Mouse (Mus musculus) erythroblast, embryonic 14.5 days (primary cell): ENCODE results near the gene Klf15. TPM values are rescaled to one million over a fixed set of nuclear protein-coding genes. Genes with fewer than 3 reads are reported as not detected.

Experiments used
- H3K27me3 ChIP-seq: 2 replicates; pipeline ENCODE4 v1.6.1; 2012; ENCODE audit warnings: inconsistent platforms; ENCODE audit not compliant: control insufficient read depth
- H3K36me3 ChIP-seq: 2 replicates; pipeline ENCODE4 v1.6.1; 2012; ENCODE audit warnings: mild to moderate bottlenecking, inconsistent platforms; ENCODE audit not compliant: control insufficient read depth
- H3K4me1 ChIP-seq: 2 replicates; pipeline ENCODE4 v1.6.1; 2012; ENCODE audit warnings: inconsistent platforms; ENCODE audit not compliant: control insufficient read depth
- H3K4me3 ChIP-seq: replicated peaks from 2 replicates; pipeline ENCODE3; 2012; ENCODE audit warnings: moderate library complexity, mild to moderate bottlenecking, inconsistent platforms
- H3K9me3 ChIP-seq: 2 replicates; pipeline ENCODE4 v1.6.1; 2012; ENCODE audit warnings: low read length, inconsistent platforms, mixed read lengths; ENCODE audit not compliant: control insufficient read depth
- GATA1 ChIP-seq: IDR thresholded peaks from 2 replicates; pipeline ENCODE4 v1.6.1; 2012; ENCODE audit warnings: low read length, inconsistent platforms, mixed read lengths
- TAL1 ChIP-seq: IDR thresholded peaks from 3 replicates; pipeline ENCODE4 v1.6.1; 2012; ENCODE audit warnings: low read length, inconsistent platforms, mixed read lengths
- polyA plus RNA-seq: library from polyadenylated mRNA; stranded (reverse); fragments of >175 nt; gene quantifications from 2 replicates; pipeline ENCODE4 v1.2.3, GENCODE M21; 2012

Gene Klf15
- polyA plus RNA-seq, 1 experiment = not detected

GRCm38 (mm10) chr6:90461771-90462170 is 605 bp upstream of the Klf15 start:
- no peak for TF ChIP-seq TAL1
- TF ChIP-seq GATA1 = no peak
- Histone ChIP-seq H3K4me3 (peak overlapping the region; percentile 59), H3K27me3 (peaks cover 38% of the 10 kb centered on the region), H3K36me3 (peaks cover 3% of the 10 kb centered on the region; the same call in 1 of the 2 replicates), H3K4me1 (peaks cover 4% of the 10 kb centered on the region; the same call in 1 of the 2 replicates), H3K9me3 (no peaks in the 10 kb centered on the region)

- Histone ChIP-seq H3K4me1 (peaks cover 4% of the 10 kb centered on the region; the same call in 1 of the 2 replicates), H3K36me3 (peaks cover 8% of the 10 kb centered on the region; the same call in 1 of the 2 replicates), H3K9me3 (no peaks in the 10 kb centered on the region), H3K4me3 (peak overlapping the region; percentile 59), H3K27me3 (peaks cover 38% of the 10 kb centered on the region)
- no peak for TF ChIP-seq TAL1
- no peak for TF ChIP-seq GATA1
Observed at GRCm38 (mm10) chr6:90462841-90463227, 458 bp downstream of the Klf15 start.

GRCm38 (mm10) chr6:90463228-90463862 is 969 bp downstream of the Klf15 start:
- Histone ChIP-seq H3K4me3 (peak overlapping the region; percentile 59), H3K27me3 (peaks cover 38% of the 10 kb centered on the region)

GRCm38 (mm10) chr6:90463890-90464421 is 1.6 kb downstream of the Klf15 start:
- H3K9me3 ChIP-seq = no peaks in the 10 kb centered on the region
- no peak for TF ChIP-seq TAL1
- peaks cover 11% of the 10 kb centered on the region; the same call in 1 of the 2 replicates for H3K36me3 ChIP-seq
- H3K4me3 ChIP-seq = no peak overlapping the region
- H3K27me3 ChIP-seq = peaks cover 38% of the 10 kb centered on the region
- peaks cover 4% of the 10 kb centered on the region; the same call in 1 of the 2 replicates for H3K4me1 ChIP-seq

More at GRCm38 (mm10) chr6:90463228-90463862, 969 bp downstream of the Klf15 start:
- Histone ChIP-seq H3K36me3 (peaks cover 11% of the 10 kb centered on the region; the same call in 1 of the 2 replicates), H3K9me3 (no peaks in the 10 kb centered on the region), H3K4me1 (peaks cover 4% of the 10 kb centered on the region; the same call in 1 of the 2 replicates)
- TF ChIP-seq TAL1 (no peak), GATA1 (no peak)

GRCm38 (mm10) chr6:90465028-90465640 is 2.8 kb downstream of the Klf15 start:
- H3K9me3 ChIP-seq = no peaks in the 10 kb centered on the region
- H3K4me1 ChIP-seq = peaks cover 4% of the 10 kb centered on the region; the same call in 1 of the 2 replicates
- peaks cover 38% of the 10 kb centered on the region for H3K27me3 ChIP-seq
- TF ChIP-seq GATA1 = no peak
- no peak for TF ChIP-seq TAL1
- peak overlapping the region; percentile 21 for H3K4me3 ChIP-seq
- peaks cover 11% of the 10 kb centered on the region; the same call in 1 of the 2 replicates for H3K36me3 ChIP-seq

- TF ChIP-seq GATA1 (no peak), TAL1 (no peak)
- no peaks in the 10 kb centered on the region for H3K9me3 ChIP-seq
- peak overlapping the region; percentile 4 for H3K4me3 ChIP-seq
- peaks cover 35% of the 10 kb centered on the region for H3K27me3 ChIP-seq
- peaks cover 4% of the 10 kb centered on the region; the same call in 1 of the 2 replicates for H3K4me1 ChIP-seq
- peaks cover 11% of the 10 kb centered on the region; the same call in 1 of the 2 replicates for H3K36me3 ChIP-seq
Observed at GRCm38 (mm10) chr6:90466079-90466478, 3.7 kb downstream of the Klf15 start.

GRCm38 (mm10) chr6:90466847-90467410 is 4.6 kb downstream of the Klf15 start:
- peaks cover 4% of the 10 kb centered on the region; the same call in 1 of the 2 replicates for H3K4me1 ChIP-seq
- no peaks in the 10 kb centered on the region for H3K9me3 ChIP-seq
- H3K4me3 ChIP-seq = no peak overlapping the region
- peaks cover 13% of the 10 kb centered on the region; the same call in 1 of the 2 replicates for H3K36me3 ChIP-seq
- TF ChIP-seq TAL1 (no peak), GATA1 (no peak)
- peaks cover 27% of the 10 kb centered on the region for H3K27me3 ChIP-seq

- peaks cover 14% of the 10 kb centered on the region for H3K27me3 ChIP-seq
- TF ChIP-seq GATA1 (no peak), TAL1 (no peak)
- peaks cover 16% of the 10 kb centered on the region; the same call in 1 of the 2 replicates for H3K36me3 ChIP-seq
- H3K4me1 ChIP-seq = no peaks in the 10 kb centered on the region
- H3K4me3 ChIP-seq = no peak overlapping the region
- no peaks in the 10 kb centered on the region for H3K9me3 ChIP-seq
Observed at GRCm38 (mm10) chr6:90468216-90468615, 5.8 kb downstream of the Klf15 start.

- TF ChIP-seq GATA1 (no peak), TAL1 (no peak)
- Histone ChIP-seq H3K36me3 (peaks cover 16% of the 10 kb centered on the region; the same call in 1 of the 2 replicates), H3K9me3 (no peaks in the 10 kb centered on the region), H3K4me1 (no peaks in the 10 kb centered on the region), H3K4me3 (no peak overlapping the region), H3K27me3 (peaks cover 6% of the 10 kb centered on the region)
Observed at GRCm38 (mm10) chr6:90469041-90469440, 6.7 kb downstream of the Klf15 start.
